Mouse (Mus musculus): ENCODE data around the gene Polh. TPM values are rescaled to one million over a fixed set of nuclear protein-coding genes. Genes with fewer than 3 reads are reported as not detected.

The Polh gene
- 8.7 and 9.0 TPM in 2 replicates for polyA plus RNA-seq (2015; fragmentation: Nextera tagmentation; extraction: Ambion mirVana)

- H3K9ac ChIP-seq = peak within 1 kb of the TSS; percentile 82
- peak within 1 kb of the TSS; percentile 86 for H3K4me2 ChIP-seq
- no peaks in the 10 kb centered on the region for H3K27me3 ChIP-seq
- peak; percentile 96 for ATAC-seq (ENCODE audit: low FRiP score)
- WGBS = under 1% methylated on average over 64 of the region's 66 CpGs
- H3K4me3 ChIP-seq = peak within 1 kb of the TSS; percentile 96
- H3K4me1 ChIP-seq (replicated peaks) = peaks cover 41% of the 10 kb centered on the region
- no peaks in the 10 kb centered on the region for H3K9me3 ChIP-seq
- peak within 1 kb of the TSS; percentile 85 for H3K27ac ChIP-seq
- H3K36me3 ChIP-seq = peaks cover 45% of the 10 kb centered on the region
Observed at GRCm38 (mm10) chr17:46202421-46203071, at the start of gene Polh, which contains the start of gene Xpo5. Polh (minus strand) TSS chr17:46202645. Xpo5 (plus strand) TSS chr17:46202782.

- Histone ChIP-seq H3K27me3 (peaks cover 14% of the 10 kb centered on the region), H3K4me1 (replicated peaks) (peaks cover 51% of the 10 kb centered on the region), H3K9me3 (no peaks in the 10 kb centered on the region), H3K36me3 (peaks cover 40% of the 10 kb centered on the region), H3K9ac (no peak overlapping the region), H3K27ac (no peak overlapping the region), H3K4me3 (no peak overlapping the region), H3K4me2 (no peak overlapping the region)
- 78% methylated on average over 7 of the region's 7 CpGs for WGBS
- ATAC-seq (ENCODE audit: low FRiP score) = no peak
Observed at GRCm38 (mm10) chr17:46251174-46251573, 48.7 kb upstream of the Polh start.

- Histone ChIP-seq H3K4me2 (peak overlapping the region; percentile 95), H3K4me1 (replicated peaks) (peaks cover 29% of the 10 kb centered on the region), H3K4me3 (peak overlapping the region; percentile 94), H3K36me3 (peaks cover 70% of the 10 kb centered on the region), H3K27me3 (no peaks in the 10 kb centered on the region), H3K27ac (peak overlapping the region; percentile 87), H3K9ac (peak overlapping the region; percentile 96), H3K9me3 (no peaks in the 10 kb centered on the region)
- ATAC-seq (ENCODE audit: low FRiP score) = no peak; the same call in 1 of the 2 replicates
- WGBS = 1% methylated on average over 37 of the region's 37 CpGs
Observed at GRCm38 (mm10) chr17:46248189-46248522, 45.7 kb upstream of the Polh start.

- H3K4me2 ChIP-seq = peak within 1 kb of the TSS; percentile 95
- WGBS = under 1% methylated on average over 53 of the region's 53 CpGs
- H3K36me3 ChIP-seq = peaks cover 76% of the 10 kb centered on the region
- H3K27me3 ChIP-seq = no peaks in the 10 kb centered on the region
- peak within 1 kb of the TSS; percentile 96 for H3K9ac ChIP-seq
- H3K9me3 ChIP-seq = no peaks in the 10 kb centered on the region
- peak within 1 kb of the TSS; percentile 87 for H3K27ac ChIP-seq
- ATAC-seq (ENCODE audit: low FRiP score) = peak; percentile 94
- H3K4me1 ChIP-seq (replicated peaks) = peaks cover 27% of the 10 kb centered on the region
- peak within 1 kb of the TSS; percentile 94 for H3K4me3 ChIP-seq
Observed at GRCm38 (mm10) chr17:46247512-46248188, 45.2 kb upstream of the Polh start, which contains the start of the genes Polr1c and Yipf3. Polr1c (minus strand) TSS chr17:46248054. Yipf3 (plus strand) TSS chr17:46248080.

DNA sequence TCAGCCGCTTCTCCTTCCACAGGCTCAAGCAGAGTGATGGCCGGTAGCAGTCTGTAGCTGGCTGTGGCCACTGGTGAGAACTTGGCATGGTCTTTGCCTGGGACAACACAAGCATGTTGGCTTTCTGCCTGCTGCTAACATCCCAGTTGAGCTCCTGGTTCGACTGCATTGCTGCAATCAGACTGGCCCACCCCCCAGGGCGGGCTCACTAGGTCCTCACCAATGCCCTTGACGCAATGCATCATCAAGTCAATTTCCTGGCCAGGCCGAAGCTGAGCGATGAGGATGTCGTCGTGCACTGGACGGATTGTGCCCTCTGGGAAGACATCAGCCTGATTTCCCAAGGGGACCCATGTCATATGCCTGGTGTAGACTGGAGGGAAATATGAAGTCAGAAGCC is 42.1 kb upstream of the Polh start:
- no peaks in the 10 kb centered on the region for H3K27me3 ChIP-seq
- 66% methylated on average over 10 of the region's 10 CpGs for WGBS
- H3K4me1 ChIP-seq (replicated peaks) = peaks cover 25% of the 10 kb centered on the region
- H3K4me2 ChIP-seq = no peak overlapping the region
- no peak overlapping the region for H3K27ac ChIP-seq
- no peak for ATAC-seq (ENCODE audit: low FRiP score)
- no peaks in the 10 kb centered on the region for H3K9me3 ChIP-seq
- no peak overlapping the region for H3K4me3 ChIP-seq
- H3K36me3 ChIP-seq = peaks cover 75% of the 10 kb centered on the region
- peak overlapping the region; percentile 35; the same call in 1 of the 2 replicates for H3K9ac ChIP-seq

DNA sequence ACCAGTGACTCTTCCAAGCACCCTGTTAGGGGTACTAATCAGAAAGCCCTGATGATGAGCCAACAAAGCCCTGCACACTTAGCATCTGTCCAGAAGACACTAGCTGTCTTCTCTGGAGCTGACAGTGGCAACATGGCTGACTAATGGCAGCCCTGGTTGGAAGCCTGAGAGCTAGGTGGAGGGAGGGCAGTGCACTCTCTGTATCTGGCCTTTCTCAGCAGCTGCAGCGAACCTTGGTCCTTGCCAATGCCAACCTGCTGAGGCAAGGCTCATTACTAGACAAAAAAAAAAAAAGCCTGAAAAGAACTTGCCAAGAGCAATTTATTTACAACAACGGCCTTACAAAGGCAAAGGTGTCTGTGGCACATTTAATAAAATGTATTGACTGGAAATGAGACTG is 41.2 kb upstream of the Polh start:
- ATAC-seq (ENCODE audit: low FRiP score) = no peak
- WGBS = 73% methylated on average over 2 of the region's 2 CpGs
- Histone ChIP-seq H3K9me3 (no peaks in the 10 kb centered on the region), H3K27me3 (no peaks in the 10 kb centered on the region), H3K4me2 (no peak overlapping the region), H3K4me1 (replicated peaks) (peaks cover 16% of the 10 kb centered on the region), H3K36me3 (peaks cover 79% of the 10 kb centered on the region), H3K9ac (no peak overlapping the region), H3K27ac (no peak overlapping the region), H3K4me3 (no peak overlapping the region)

DNA sequence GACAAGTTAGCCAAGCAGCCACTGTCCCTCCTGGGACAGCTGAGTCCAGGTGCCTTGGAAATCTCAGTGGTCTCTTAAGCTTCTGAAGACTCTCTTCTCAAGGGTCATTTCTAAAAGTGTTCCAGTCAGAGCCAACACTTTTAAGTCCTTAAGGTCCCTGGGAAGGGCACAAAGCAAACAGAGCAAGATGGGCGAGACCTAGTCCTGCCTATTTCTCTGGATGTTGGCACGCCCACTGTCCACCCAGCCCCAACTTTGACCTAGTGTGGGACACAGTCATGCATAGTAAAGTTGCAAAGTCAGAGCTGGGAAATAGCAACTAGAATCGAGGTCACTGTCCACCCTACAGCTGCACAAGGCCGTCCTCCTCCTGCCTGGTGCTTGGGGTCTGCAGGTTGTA is 40.5 kb upstream of the Polh start:
- 88% methylated on average over 4 of the region's 4 CpGs for WGBS
- Histone ChIP-seq H3K27me3 (no peaks in the 10 kb centered on the region), H3K9ac (no peak overlapping the region), H3K27ac (no peak overlapping the region), H3K4me2 (no peak overlapping the region), H3K4me3 (no peak overlapping the region), H3K4me1 (replicated peaks) (peaks cover 13% of the 10 kb centered on the region), H3K36me3 (peaks cover 85% of the 10 kb centered on the region), H3K9me3 (no peaks in the 10 kb centered on the region)
- no peak for ATAC-seq (ENCODE audit: low FRiP score)

- ATAC-seq (ENCODE audit: low FRiP score) = no peak
- Histone ChIP-seq H3K27me3 (no peaks in the 10 kb centered on the region), H3K9ac (no peak overlapping the region), H3K4me2 (no peak overlapping the region), H3K4me1 (replicated peaks) (peaks cover 13% of the 10 kb centered on the region), H3K4me3 (no peak overlapping the region), H3K36me3 (peaks cover 93% of the 10 kb centered on the region), H3K27ac (no peak overlapping the region), H3K9me3 (no peaks in the 10 kb centered on the region)
- WGBS = 91% methylated on average over 13 of the region's 13 CpGs
Observed at GRCm38 (mm10) chr17:46242274-46242673, 39.8 kb upstream of the Polh start.

DNA sequence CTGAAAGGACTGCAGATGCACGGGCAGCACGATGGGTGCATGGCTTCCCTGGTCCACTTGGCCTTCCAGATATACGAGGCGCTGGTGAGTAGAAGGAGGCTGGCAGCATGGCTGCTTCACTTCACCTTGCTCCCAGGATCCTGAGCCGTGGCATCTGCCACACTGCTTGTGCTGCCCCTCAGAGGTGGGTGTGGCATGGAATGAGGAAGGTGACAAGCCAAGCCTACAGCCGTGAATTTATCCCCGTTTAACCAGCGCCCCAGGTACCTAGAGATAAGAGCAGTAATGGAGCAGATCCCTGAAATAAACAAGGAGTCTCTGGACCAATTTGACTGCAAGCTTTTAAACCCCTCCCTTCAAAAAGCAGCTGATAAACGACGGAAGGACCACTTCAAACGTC is 39.0 kb upstream of the Polh start:
- Histone ChIP-seq H3K27ac (no peak overlapping the region), H3K4me1 (replicated peaks) (peaks cover 5% of the 10 kb centered on the region), H3K9me3 (no peaks in the 10 kb centered on the region), H3K4me2 (no peak overlapping the region), H3K27me3 (no peaks in the 10 kb centered on the region), H3K9ac (no peak overlapping the region), H3K4me3 (no peak overlapping the region), H3K36me3 (peaks cover 99% of the 10 kb centered on the region)
- no peak for ATAC-seq (ENCODE audit: low FRiP score)
- 91% methylated on average over 11 of the region's 11 CpGs for WGBS

- no peaks in the 10 kb centered on the region for H3K9me3 ChIP-seq
- H3K36me3 ChIP-seq = peaks cover 97% of the 10 kb centered on the region
- H3K27me3 ChIP-seq = no peaks in the 10 kb centered on the region
- H3K4me2 ChIP-seq = no peak overlapping the region
- no peak overlapping the region for H3K27ac ChIP-seq
- H3K9ac ChIP-seq = no peak overlapping the region
- no peaks in the 10 kb centered on the region for H3K4me1 ChIP-seq (replicated peaks)
- ATAC-seq (ENCODE audit: low FRiP score) = no peak
- 95% methylated on average over 15 of the region's 15 CpGs for WGBS
- H3K4me3 ChIP-seq = no peak overlapping the region
Observed at GRCm38 (mm10) chr17:46239516-46240114, 37.2 kb upstream of the Polh start.

GRCm38 (mm10) chr17:46237480-46237879 is 35.0 kb upstream of the Polh start:
- WGBS = 87% methylated on average over 5 of the region's 5 CpGs
- no peak overlapping the region for H3K4me3 ChIP-seq
- no peaks in the 10 kb centered on the region for H3K27me3 ChIP-seq
- H3K36me3 ChIP-seq = peaks cover 95% of the 10 kb centered on the region
- ATAC-seq (ENCODE audit: low FRiP score) = no peak
- H3K4me2 ChIP-seq = no peak overlapping the region
- H3K9ac ChIP-seq = no peak overlapping the region
- no peaks in the 10 kb centered on the region for H3K4me1 ChIP-seq (replicated peaks)
- no peak overlapping the region for H3K27ac ChIP-seq
- no peaks in the 10 kb centered on the region for H3K9me3 ChIP-seq

GRCm38 (mm10) chr17:46237079-46237478 is 34.6 kb upstream of the Polh start:
- H3K4me2 ChIP-seq = no peak overlapping the region
- H3K9me3 ChIP-seq = no peaks in the 10 kb centered on the region
- no peaks in the 10 kb centered on the region for H3K27me3 ChIP-seq
- 91% methylated on average over 6 of the region's 6 CpGs for WGBS
- no peaks in the 10 kb centered on the region for H3K4me1 ChIP-seq (replicated peaks)
- no peak overlapping the region for H3K9ac ChIP-seq
- H3K4me3 ChIP-seq = no peak overlapping the region
- peaks cover 91% of the 10 kb centered on the region for H3K36me3 ChIP-seq
- H3K27ac ChIP-seq = no peak overlapping the region
- no peak for ATAC-seq (ENCODE audit: low FRiP score)
